Mouse (Mus musculus): ENCODE measurements at regions not wholly inside any gene's neighbourhood (a gene's known extent, or its start where the extent isn't known, plus 50 kb on each side); places are given as distances from the start of the nearest gene placed in this dataset.

- DNase-seq (ENCODE audit: low spot score): no peak
These were observed 145.4 kb upstream of the Stx16 start for GRCm38 (mm10) chr2:173930606-173931177.

DNA sequence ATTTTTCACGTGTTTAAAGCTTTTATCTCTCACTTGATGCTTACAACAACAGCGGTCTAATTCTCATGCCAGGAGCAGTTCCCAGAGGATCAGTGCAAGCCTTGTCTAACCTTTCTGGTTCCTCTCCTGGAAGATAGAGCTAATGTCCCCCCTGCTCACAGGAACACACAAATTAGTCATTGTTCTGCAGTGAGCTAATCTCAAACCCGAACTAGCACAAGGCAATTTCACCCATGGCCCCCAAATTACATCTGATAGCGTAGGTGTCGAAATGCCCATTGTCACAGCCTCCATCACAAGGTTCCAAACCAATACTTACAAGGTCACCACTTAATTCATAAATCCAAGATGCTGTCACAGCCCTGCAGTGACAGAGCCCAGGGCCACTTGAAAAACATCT is 140.4 kb upstream of the Stx16 start:
- no peak for DNase-seq (ENCODE audit: low spot score)

DNA sequence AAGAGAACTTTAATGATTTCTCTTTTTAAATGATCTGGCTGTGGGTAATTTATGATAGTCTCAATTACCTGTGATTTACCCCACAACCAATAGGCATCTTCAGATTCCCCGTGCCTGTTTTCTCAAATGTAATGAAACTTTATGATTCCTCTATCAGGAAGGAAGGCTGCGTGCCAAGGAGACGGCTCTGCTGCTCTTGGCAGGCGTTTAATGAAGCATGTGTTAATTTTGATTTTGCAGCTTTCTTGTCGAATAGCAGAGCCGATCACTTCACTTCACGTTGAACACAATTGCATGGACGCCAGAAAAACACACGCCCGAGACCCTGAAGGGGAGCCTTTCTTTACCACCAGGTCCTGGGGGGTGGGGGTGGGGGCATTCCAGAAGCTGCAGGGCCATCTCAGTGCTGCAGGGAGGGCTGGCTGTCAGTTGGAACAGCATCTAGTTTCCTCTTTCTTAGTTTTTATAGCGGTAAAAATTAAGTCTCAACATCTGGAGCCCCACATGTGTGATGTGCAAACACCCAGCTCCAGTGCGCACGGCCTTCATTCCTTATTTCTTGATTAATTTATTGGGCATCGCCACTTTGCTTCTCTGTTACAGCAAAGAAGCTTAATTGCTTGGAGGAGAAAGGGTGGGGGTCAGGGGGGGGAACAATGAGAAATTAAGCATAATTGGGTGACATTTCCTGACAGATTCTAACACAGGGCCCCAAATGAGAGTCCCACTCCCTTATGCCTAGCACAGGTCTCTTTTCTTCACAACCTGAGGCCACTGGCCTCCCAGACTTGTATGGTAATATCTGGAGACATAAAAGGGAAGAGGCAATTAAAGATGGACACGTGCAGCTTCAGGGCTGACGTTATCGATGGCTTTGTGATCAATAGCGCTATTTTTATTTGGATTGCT is 138.3 kb upstream of the Stx16 start:
- no peak for DNase-seq (ENCODE audit: low spot score)

DNA sequence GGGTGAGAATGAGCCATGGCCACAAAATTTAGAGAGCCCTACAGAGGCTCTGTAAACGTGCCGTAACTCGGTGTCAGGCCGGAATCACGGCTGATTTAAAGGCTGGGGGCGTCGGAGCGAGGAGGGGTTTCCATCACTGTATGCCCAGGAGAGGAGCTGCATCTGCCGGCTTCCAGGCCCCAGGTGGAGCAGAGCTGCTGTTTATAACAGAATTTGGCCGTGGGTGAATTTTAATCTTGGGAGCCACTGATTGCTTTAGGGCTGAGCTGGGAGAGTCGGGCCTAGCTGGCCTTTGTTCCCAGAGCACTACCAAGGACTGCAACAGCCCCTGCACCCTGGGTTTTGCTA is 137.7 kb upstream of the Stx16 start:
- no peak for DNase-seq (ENCODE audit: low spot score)

GRCm38 (mm10) chr2:173945441-173945840 is 130.7 kb upstream of the Stx16 start:
- DNase-seq (ENCODE audit: low spot score): no peak

GRCm38 (mm10) chr2:173948586-173948985 is 127.5 kb upstream of the Stx16 start:
- no peak for DNase-seq (ENCODE audit: low spot score)

DNA sequence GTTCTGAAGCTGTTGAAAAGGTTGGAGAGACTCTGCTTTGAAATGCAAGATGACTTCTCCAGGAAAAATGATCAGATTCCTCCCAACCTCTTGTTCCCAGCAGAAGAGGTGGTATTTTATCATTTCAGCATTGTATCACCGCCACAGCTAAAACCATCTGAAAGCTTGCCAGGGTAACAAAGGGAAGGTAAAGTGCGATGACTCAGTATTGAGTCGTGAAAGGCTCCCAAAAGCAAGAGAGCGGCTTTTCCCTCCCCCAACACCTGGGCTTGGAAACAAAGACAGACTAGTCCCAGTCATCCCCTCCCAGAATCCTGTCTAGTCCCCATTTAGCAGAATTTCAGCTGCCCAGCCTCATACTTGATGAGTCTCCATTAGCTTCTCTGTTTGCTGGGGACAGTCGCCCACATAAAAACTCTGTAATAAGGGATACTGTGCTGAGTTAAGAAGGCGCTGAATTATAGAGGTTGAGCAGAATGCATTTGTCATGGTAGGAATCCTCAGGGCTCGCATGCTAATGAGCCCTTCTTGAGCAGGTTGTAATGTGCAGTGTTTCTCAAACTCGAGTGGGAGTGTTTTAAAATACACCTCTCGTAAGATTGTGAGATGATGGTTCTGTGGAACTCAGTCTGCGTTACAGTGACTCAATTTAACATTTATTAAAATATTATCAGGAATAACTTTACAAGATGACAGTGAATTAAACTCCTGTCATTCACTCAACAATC is 125.8 kb upstream of the Stx16 start:
- DNase-seq (ENCODE audit: low spot score): peak; percentile 2

DNA sequence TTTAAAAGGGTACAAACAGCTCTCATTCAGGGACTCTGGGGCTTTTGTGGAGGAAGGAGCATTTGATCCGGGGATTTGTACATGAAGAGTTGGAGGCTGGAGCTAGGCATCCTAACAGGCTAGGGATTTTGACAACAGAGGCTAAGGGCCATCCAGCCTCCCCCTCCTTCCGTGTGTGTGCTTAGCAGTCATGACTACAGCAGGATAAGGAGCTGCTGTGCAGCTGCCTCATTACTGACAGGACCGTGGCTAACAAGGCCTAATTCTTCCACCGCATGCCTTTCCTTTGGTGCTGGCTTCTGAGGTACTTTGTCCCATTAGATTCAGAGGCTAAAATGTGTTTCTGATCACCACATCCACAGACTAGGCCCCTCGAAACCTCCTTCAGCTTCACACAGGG is 110.0 kb upstream of the Stx16 start:
- DNase-seq (ENCODE audit: low spot score): no peak

GRCm38 (mm10) chr2:173970789-173971188 is 105.3 kb upstream of the Stx16 start:
- DNase-seq (ENCODE audit: low spot score): no peak

DNA sequence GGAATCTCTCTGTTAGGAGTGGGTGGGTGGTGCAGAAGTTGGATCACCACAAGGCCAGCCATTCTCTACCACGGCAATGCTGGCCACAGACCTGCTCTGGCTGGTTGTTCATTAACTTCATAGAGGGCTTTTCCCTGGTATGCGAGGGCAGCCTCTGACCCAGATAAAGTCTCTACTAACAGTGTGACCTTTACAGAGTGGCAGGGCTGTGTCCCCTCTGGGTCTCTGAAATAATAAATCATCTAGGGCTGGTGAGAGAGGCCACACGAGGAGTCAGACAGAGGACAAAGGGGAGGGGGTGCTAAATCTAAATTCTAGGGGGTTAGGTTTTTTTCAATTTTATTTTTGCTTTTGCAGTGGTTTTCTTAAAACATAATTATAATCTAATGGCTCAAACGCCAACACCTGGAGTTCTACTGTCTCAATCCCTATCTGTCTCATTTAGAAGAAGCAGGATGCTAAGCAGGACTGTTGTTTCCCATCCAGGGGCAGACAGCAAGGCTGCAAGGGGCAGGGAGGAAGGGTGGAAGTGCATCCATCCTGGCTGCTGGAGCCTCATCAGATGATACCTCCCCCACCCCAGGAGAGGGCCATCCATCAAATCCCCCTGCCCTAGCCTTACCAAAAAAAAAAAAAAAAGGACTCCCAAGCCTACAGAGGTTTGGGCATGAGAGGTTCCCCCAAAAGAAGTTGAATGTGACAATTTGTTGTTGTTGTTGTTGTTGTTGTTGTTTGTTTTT is 99.6 kb upstream of the Stx16 start:
- DNase-seq (ENCODE audit: low spot score): no peak

DNA sequence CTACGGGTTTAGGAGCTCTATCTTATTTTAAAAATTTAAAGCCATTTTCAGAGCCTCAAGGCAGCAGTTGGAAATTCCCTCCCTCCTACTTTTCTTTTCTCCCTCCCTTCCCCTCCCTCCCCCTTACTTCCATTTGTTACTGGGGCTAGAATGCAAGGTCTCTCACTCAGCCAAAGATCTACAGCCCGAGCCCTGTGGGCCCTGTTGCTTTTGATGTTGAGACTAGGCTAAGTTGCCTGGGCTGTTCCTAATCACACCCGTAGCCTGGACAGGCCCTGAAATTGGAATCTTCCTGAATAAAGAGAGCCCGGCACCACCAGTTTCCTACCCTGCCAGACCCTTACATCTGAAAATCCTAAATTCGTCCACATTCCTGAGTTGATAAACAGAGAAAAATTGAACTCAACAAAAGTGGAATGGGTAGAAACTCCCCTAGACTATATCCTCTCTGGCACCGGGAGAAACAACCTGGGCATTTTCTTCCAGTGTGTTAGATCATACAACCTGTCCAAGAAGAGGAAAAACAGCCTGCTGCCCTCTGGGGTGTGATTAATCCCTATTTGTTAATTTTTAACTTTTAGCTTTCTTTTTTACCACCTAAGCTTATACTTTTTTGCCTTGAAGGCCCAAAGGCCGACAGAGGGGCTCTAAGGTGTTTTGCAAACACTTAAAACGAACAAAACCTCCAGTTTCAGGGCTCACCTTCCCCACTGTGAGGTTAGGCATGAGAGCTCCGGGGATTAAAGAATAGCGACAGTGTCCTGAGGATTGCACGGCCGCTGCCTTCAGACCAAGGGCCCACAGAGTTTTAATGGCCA is 98.7 kb upstream of the Stx16 start:
- DNase-seq (ENCODE audit: low spot score): no peak

DNA sequence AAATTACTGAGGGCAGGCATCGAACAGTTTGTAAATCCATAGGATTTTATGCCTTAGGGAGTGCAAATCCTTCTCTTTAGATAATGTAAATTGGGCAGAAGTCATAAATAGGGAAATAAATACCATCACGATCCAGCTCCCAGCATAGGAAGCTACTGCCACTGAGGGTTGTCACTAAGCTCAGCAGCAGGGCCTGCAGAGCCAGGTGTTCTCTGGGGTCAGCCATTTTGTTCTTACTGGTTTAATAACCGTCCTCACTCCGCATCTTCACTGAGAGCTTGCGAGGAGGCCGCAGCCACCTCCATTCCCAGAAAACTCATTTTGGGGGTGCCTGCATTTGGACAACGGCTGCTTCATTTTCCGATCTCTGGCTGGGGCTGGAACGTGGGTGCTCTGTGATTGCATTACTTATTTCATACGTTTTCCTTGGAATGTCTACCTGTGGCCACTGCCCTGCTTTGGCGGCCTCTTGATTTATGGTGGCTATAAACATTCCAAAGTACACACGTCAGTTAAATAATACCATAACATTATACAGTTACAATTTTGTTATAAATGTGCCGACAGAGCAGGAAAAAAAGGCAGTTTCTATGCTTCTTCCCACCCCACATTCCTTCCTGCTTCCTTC is 97.9 kb upstream of the Stx16 start:
- no peak for DNase-seq (ENCODE audit: low spot score)

DNA sequence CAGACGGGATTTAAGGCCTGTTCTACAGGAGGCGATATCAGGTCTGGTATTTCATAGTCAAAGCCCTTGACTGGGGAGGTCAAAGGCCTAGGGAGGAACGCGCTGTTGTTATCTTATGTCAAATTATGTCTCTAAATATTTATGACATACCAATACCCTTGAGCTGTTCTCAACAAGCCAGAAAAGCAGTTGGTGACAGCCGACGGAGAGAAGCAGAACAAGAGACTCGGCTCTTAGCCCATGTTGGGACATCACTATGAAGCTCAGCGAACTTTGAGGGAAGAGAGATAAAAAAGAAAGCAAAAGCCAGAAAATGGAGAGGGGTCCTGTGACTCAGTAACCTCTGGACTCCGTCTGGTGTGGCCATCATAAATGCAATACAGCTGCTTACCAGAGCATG is 95.1 kb upstream of the Stx16 start:
- DNase-seq (ENCODE audit: low spot score): no peak

DNA sequence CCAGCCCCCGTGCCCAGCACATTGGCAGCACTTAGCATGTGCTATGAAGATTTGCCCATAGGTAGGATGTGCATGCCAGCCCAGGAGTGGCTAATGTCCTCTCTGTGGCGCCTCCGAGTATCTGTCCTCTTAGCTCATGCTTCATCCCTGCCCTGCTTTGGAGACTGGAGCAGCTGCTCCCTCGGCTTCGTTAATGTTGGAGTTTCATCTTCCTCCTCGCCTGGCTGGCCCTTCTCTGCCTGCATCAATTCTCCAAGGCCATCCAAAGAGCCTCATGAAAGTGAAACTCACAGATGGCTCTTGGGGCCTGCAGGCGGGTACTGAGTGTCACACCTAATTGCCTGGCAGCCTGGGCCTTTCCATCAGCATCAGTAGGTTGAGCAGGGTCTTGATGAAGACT is 88.6 kb upstream of the Stx16 start:
- no peak for DNase-seq (ENCODE audit: low spot score)

- no peak for DNase-seq (ENCODE audit: low spot score)
These were observed 88.2 kb upstream of the Stx16 start for GRCm38 (mm10) chr2:173987921-173988320.

DNA sequence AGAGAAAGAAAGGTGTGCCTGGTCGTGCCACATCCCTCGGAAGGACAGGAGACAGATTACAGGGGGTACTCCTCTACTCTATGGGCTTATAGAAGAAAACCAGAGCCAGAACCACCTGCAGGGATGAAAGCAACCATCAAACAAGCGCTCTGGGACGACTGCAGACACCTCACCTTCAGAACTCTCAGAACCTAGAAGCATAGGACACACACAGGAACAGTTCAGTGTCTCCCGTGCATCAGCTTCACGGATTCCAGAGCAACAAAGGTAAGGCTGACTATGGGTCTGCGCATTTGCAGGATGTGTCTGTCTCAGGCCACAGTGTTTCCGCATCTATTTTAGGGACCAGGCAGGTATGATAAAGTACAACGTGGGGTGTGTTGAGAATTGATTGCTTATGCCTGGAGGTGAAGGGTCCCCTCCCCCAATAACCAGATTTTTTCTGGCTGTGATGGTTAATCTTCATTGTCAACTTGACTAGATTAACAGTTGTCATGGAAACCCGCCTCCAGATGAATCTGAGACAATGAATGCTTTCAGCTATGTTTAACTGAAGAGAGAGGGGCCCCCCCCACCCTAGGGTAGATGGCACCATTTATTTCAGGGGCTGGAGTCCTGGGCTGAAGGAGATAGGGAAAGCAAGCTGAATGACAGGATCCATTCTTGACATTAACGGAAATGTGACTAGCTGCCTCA is 87.3 kb upstream of the Stx16 start:
- peak; percentile 22 for DNase-seq (ENCODE audit: low spot score)

DNA sequence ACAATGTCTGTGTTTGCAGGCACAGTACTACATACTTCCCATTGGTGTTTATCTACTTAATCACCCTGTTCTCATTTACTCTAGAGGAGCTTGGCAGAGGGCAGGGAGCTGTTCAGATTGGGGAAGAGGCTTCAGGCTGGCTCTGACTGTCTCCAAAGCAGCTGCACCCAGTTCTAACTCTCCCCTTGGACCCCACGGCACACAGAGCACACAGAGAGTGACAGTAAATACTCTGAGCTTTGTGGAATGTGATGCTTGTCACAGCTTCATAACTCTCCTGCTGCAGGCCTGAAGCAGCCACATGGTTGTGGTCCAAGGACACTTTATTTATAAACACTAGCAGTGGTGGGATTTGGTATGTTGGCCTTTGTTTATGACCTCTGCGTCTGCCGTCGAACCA is 85.4 kb upstream of the Stx16 start:
- no peak for DNase-seq (ENCODE audit: low spot score)

DNA sequence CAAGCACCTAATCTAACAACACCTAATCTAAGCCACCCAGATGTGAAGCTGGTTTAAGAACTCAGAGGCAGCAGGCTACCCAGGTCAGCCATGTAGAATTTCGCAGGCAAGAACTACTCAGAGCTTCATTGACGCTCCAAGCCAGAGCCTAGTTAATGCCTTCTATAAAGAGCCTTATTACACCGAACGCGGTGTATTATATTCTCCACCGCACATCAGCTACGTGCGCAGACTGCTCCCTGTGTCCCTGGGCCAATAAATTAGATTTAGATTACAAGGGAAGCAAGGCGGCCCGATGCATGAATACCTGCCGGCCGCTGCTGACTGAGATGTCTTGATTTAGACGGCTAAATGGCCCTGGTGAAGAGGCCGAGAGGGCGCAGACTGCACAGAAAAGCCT is 84.7 kb upstream of the Stx16 start:
- no peak for DNase-seq (ENCODE audit: low spot score)

- DNase-seq (ENCODE audit: low spot score): no peak
These were observed 84.1 kb upstream of the Stx16 start for GRCm38 (mm10) chr2:173992041-173992440.

GRCm38 (mm10) chr2:173993431-173993955 is 82.6 kb upstream of the Stx16 start:
- DNase-seq (ENCODE audit: low spot score): no peak
